Mouse (Mus musculus) stomach, embryonic 14.5 days (tissue): ENCODE measurements around the gene Trove2. TPM values are rescaled to one million over a fixed set of nuclear protein-coding genes. Genes with fewer than 3 reads are reported as not detected.
"Not testable (repeated sequence)": the region's sequence is repeated elsewhere in the genome, so short reads cannot be mapped to it uniquely, and the experiment has no call there.

ENCODE experiments used
- ATAC-seq: fragments of 200-750 bp; cut with Nextera tagmentation; 2 replicates; pipeline ENCODE4 v1.8.0; 2017; ENCODE audit warnings: low read depth, moderate TSS enrichment; ENCODE audit not compliant: insufficient number of reproducible peaks, insufficient read depth, low FRiP score
- H3K27ac ChIP-seq: fragments of 300-500 bp; sonication (generic); 2 replicates; pipeline ENCODE4 v1.5.1; 2014; ENCODE audit warnings: mild to moderate bottlenecking, low read length, moderate library complexity, mixed read lengths
- H3K27me3 ChIP-seq: fragments of 300-500 bp; sonication (generic); 2 replicates; pipeline ENCODE4 v1.6.1; 2014; ENCODE audit warnings: low read length, control low read depth, mixed read lengths; ENCODE audit not compliant: control insufficient read depth, insufficient read depth
- H3K36me3 ChIP-seq: fragments of 300-500 bp; sonication (generic); 2 replicates; pipeline ENCODE4 v1.6.1; 2014; ENCODE audit warnings: mild to moderate bottlenecking, control low read depth, low read length, moderate library complexity, mixed read lengths; ENCODE audit not compliant: control insufficient read depth, insufficient read depth
- H3K4me1 ChIP-seq: fragments of 300-500 bp; sonication (generic); 2 replicates; pipeline ENCODE4 v1.6.1; 2014; ENCODE audit warnings: low read length, control low read depth, mixed read lengths; ENCODE audit not compliant: control insufficient read depth, insufficient read depth
- H3K4me2 ChIP-seq: fragments of 300-500 bp; sonication (generic); replicated peaks from 2 replicates; pipeline ENCODE4 v1.6.1; 2014; ENCODE audit warnings: low read depth, low read length, control low read depth
- H3K4me3 ChIP-seq: fragments of 300-500 bp; sonication (generic); 2 replicates; pipeline ENCODE4 v1.5.1; 2014; ENCODE audit warnings: low read depth, low read length, control low read depth
- H3K9ac ChIP-seq: fragments of 300-500 bp; sonication (generic); replicated peaks from 2 replicates; pipeline ENCODE4 v1.6.1; 2014; ENCODE audit warnings: low read depth, mild to moderate bottlenecking, control low read depth, low read length, moderate library complexity, mixed read lengths
- H3K9me3 ChIP-seq: fragments of 300-500 bp; sonication (generic); 2 replicates; pipeline ENCODE4 v1.6.1; 2016; ENCODE audit warnings: low read depth, low read length, control low read depth; ENCODE audit not compliant: control insufficient read depth
- WGBS: fragments of 180-500 bp; shearing (Covaris S2); extraction: QIAGEN DNeasy Blood & Tissue Kit; methylation state at CpG from one replicate; pipeline ENCODE4 v1.1.7; 2014; 5-methylcytosine and 5-hydroxymethylcytosine counted together
- polyA plus RNA-seq: library from polyadenylated mRNA; unstranded; fragments of >200 nt; fragmentation: Nextera tagmentation; extraction: Ambion mirVana; gene quantifications from 2 replicates; pipeline ENCODE4 v1.2.1, GENCODE M21; 2014

Trove2 gene
- polyA plus RNA-seq, 1 experiment from 2014 or later, result 20.9 TPM

- Histone ChIP-seq H3K27ac (no peak overlapping the region), H3K9ac (no peak overlapping the region), H3K4me3 (no peak overlapping the region), H3K4me2 (no peak overlapping the region), H3K4me1 (no peaks in the 10 kb centered on the region), H3K36me3 (no peaks in the 10 kb centered on the region), H3K27me3 (no peaks in the 10 kb centered on the region), H3K9me3 (no peaks in the 10 kb centered on the region)
- no peak for ATAC-seq
- WGBS, result 87% methylated on average over 2 of the region's 2 CpGs
Observed at GRCm38 (mm10) chr1:143730899-143731298, 46.0 kb downstream of the Trove2 start.

GRCm38 (mm10) chr1:143727701-143728445 lies 49.0 kb downstream of the Trove2 start:
- WGBS, result 46% methylated on average over 9 of the region's 9 CpGs
- no peaks in the 10 kb centered on the region for H3K36me3 ChIP-seq
- H3K4me1 ChIP-seq, result no peaks in the 10 kb centered on the region
- no peaks in the 10 kb centered on the region for H3K9me3 ChIP-seq
- H3K27ac ChIP-seq, result no peak overlapping the region
- ATAC-seq, result no peak
- no peak overlapping the region for H3K4me2 ChIP-seq
- H3K9ac ChIP-seq, result no peak overlapping the region
- no peak overlapping the region for H3K4me3 ChIP-seq
- H3K27me3 ChIP-seq, result no peaks in the 10 kb centered on the region

GRCm38 (mm10) chr1:143724456-143725064 lies 52.3 kb downstream of the Trove2 start:
- Histone ChIP-seq H3K4me1 (no peaks in the 10 kb centered on the region), H3K36me3 (no peaks in the 10 kb centered on the region), H3K4me2 (no peak overlapping the region), H3K4me3 (no peak overlapping the region), H3K9ac (no peak overlapping the region), H3K27ac (no peak overlapping the region), H3K9me3 (no peaks in the 10 kb centered on the region), H3K27me3 (no peaks in the 10 kb centered on the region)
- 75% methylated on average over 5 of the region's 5 CpGs for WGBS
- no peak for ATAC-seq

GRCm38 (mm10) chr1:143716038-143716437 lies 60.8 kb downstream of the Trove2 start, which contains the start of gene Glrx2:
Gene Glrx2 (plus strand): TSS chr1:143716338.
- not testable (repeated sequence) for H3K4me3 ChIP-seq, H3K4me2 ChIP-seq, H3K9me3 ChIP-seq, H3K4me1 ChIP-seq, ATAC-seq, H3K36me3 ChIP-seq, H3K9ac ChIP-seq, H3K27ac ChIP-seq, H3K27me3 ChIP-seq
- WGBS, result no CpG with 5 or more reads among the region's 2 CpGs

GRCm38 (mm10) chr1:143710627-143710976 lies 66.3 kb downstream of the Trove2 start:
- WGBS, result 50% methylated on average over 5 of the region's 5 CpGs
- no peaks in the 10 kb centered on the region for H3K9me3 ChIP-seq

GRCm38 (mm10) chr1:143709966-143710626 lies 66.8 kb downstream of the Trove2 start:
- Histone ChIP-seq H3K9ac (no peak overlapping the region), H3K4me1 (0 out of 2 replicates have a peak, but pooled peaks cover 4% of the 10 kb centered on the region), H3K4me2 (no peak overlapping the region), H3K4me3 (no peak overlapping the region), H3K9me3 (no peaks in the 10 kb centered on the region), H3K27me3 (no peaks in the 10 kb centered on the region), H3K36me3 (no peaks in the 10 kb centered on the region), H3K27ac (no peak overlapping the region)
- 66% methylated on average over 7 of the region's 7 CpGs for WGBS
- ATAC-seq, result no peak

More at GRCm38 (mm10) chr1:143710627-143710976, 66.3 kb downstream of the Trove2 start:
- no peaks in the 10 kb centered on the region for H3K36me3 ChIP-seq
- H3K4me2 ChIP-seq, result no peak overlapping the region
- ATAC-seq, result no peak
- 0 out of 2 replicates have a peak, but pooled peaks cover 4% of the 10 kb centered on the region for H3K4me1 ChIP-seq
- no peak overlapping the region for H3K27ac ChIP-seq
- no peak overlapping the region for H3K4me3 ChIP-seq
- H3K9ac ChIP-seq, result no peak overlapping the region
- no peaks in the 10 kb centered on the region for H3K27me3 ChIP-seq

GRCm38 (mm10) chr1:143708361-143708760 lies 68.5 kb downstream of the Trove2 start:
- WGBS, result 66% methylated on average over 6 of the region's 6 CpGs
- no peak for ATAC-seq
- H3K27me3 ChIP-seq, result no peaks in the 10 kb centered on the region
- no peak overlapping the region for H3K4me2 ChIP-seq
- H3K4me1 ChIP-seq, result 0 out of 2 replicates have a peak, but pooled peaks cover 4% of the 10 kb centered on the region
- no peaks in the 10 kb centered on the region for H3K9me3 ChIP-seq
- no peak overlapping the region for H3K27ac ChIP-seq
- H3K4me3 ChIP-seq, result no peak overlapping the region
- H3K36me3 ChIP-seq, result no peaks in the 10 kb centered on the region
- no peak overlapping the region for H3K9ac ChIP-seq

GRCm38 (mm10) chr1:143707006-143707405 lies 69.9 kb downstream of the Trove2 start:
- WGBS, result 55% methylated on average over 4 of the region's 4 CpGs
- Histone ChIP-seq H3K4me2 (no peak overlapping the region), H3K9ac (no peak overlapping the region), H3K36me3 (no peaks in the 10 kb centered on the region), H3K9me3 (no peaks in the 10 kb centered on the region), H3K4me1 (0 out of 2 replicates have a peak, but pooled peaks cover 4% of the 10 kb centered on the region), H3K27me3 (no peaks in the 10 kb centered on the region), H3K4me3 (no peak overlapping the region), H3K27ac (no peak overlapping the region)
- no peak for ATAC-seq
